Mouse (Mus musculus) retina, postnatal 1 day (tissue): ENCODE data around the gene Myh11.
"Not testable (repeated sequence)": the region's sequence is repeated elsewhere in the genome, so short reads cannot be mapped to it uniquely, and the experiment has no call there.

Experiments used
- DNase-seq: peaks from one replicate; pipeline ENCODE4 v3.0.0-alpha.2; 2012

The Myh11 gene

DNA sequence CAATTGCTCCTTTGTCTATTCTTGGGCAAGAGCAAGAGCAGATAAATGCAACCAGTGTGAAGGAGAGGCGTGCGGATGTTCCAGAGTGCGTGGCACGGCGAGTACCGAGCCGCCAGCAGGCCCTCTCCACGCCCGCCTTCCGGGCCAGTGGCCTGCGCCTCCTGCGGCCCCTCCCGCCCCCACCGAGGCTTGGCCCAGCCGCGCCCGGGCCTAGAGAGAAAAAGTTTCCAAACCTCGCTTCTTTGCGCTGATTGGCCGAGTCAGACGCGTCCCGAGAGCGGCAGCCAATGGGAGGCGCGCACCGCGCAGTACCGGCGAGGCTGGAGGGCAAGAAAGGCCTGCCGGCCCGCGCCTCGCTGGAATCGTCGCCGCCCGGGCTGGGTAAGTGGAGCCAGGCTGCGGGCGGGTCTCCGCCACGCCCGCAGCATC lies 128.2 kb downstream of the Myh11 start, which contains the start of the genes Nde1 and Marf1:
Nde1 (plus strand) TSS at position 288 of the 429 bp plus-strand sequence.
Marf1 (minus strand) TSS at position 364 of the 429 bp plus-strand sequence.
- peak; percentile 94 for DNase-seq

GRCm38 (mm10) chr16:14160941-14161340 lies 130.2 kb downstream of the Myh11 start:
- DNase-seq: no peak

DNA sequence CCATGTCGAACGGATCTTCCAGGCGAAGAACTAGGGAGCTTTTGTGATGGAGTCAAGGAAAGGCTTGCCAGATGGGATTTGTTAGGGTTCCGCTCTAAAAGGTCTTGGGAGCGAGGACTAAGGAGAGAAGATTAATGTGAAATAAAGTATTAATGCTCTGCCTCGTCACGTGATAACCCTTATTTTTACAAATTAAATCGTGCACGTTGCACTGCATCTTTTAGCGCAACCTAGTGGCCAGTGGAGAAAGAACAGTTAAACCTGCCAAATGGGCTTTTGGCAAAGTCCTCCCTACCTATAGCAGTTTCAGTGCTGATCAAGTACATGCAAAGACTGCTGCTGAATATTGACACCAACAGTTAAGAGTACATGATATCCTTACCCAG lies 131.4 kb downstream of the Myh11 start:
- peak; percentile 83 for DNase-seq

- DNase-seq: peak; percentile 100
Observed at GRCm38 (mm10) chr16:14158936-14159745, 132.0 kb downstream of the Myh11 start.

- no peak for DNase-seq
Observed at GRCm38 (mm10) chr16:14158536-14158935, 132.6 kb downstream of the Myh11 start.

GRCm38 (mm10) chr16:14156312-14156711 lies 134.9 kb downstream of the Myh11 start:
- no peak for DNase-seq

DNA sequence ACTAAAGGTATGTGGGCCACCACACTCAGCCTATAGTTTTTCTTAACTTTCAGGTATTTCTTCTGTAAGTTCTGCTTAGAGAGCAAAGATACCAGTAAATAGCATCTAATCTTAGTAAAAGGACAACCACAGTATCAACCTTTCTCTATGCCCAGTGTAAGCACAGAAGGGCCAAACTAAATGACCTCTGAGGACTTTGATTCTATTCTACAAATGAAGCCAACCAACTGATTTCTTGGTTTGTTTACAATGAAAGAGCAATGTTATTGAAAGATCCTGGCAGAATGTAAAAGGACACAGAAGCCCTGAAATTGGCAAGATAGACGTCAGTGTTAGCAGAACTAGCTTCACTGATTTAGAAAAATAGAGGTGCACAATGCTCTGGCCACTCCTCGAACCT lies 135.5 kb downstream of the Myh11 start:
- not testable (repeated sequence) for DNase-seq

GRCm38 (mm10) chr16:14151718-14152117 lies 139.5 kb downstream of the Myh11 start:
- DNase-seq: no peak

GRCm38 (mm10) chr16:14147712-14148111 lies 143.5 kb downstream of the Myh11 start:
- no peak for DNase-seq
